ENCODE assay signal across 8 mouse cellular contexts in the genomic region with DNA sequence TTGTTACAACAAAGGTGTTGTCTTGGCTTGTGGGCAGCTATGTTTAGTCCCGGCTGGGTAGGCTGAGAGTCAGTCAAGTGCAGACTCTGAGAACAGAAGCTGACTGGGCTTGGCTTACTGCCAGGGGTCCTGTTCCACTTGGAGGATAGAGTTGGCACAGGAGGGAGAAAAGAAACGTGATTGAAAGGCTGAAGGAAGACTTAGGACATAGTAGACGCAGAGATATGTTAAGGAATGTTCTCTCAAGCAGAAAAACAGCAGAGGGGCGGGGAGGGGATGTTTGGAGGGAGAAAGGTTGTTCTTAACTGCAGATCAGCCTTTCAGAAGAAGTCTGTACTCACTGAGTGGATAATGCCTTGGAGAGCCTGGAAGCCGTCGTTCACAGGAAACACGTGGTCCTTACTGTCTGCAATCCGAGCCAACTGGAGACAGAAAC. TPM values are rescaled to one million over a fixed set of nuclear protein-coding genes. Genes with fewer than 3 reads are reported as not detected.
DNase-seq lines count a peak whose midpoint lies in the region; ATAC-seq and TF ChIP-seq lines count a peak whose summit lies in the region.

No protein-coding gene starts in this region.

- H3K4me3 ChIP-seq in embryonic facial prominence, embryonic 12.5 days: no peak overlapping the region
- no peak overlapping the region for H3K4me3 ChIP-seq in embryonic facial prominence, embryonic 10.5 days
- no peak overlapping the region for H3K4me3 ChIP-seq in heart, embryonic 12.5 days
- no peak overlapping the region for H3K4me3 ChIP-seq in small intestine, adult 2 months (ENCODE audit: low read depth, low read length)
- no peak overlapping the region for H3K4me3 ChIP-seq in thymus, adult 2 months (ENCODE audit: control insufficient read depth, insufficient read depth, low read length)

- no peak overlapping the region for H3K4me2 ChIP-seq in embryonic facial prominence, embryonic 12.5 days (replicated peaks)
- H3K4me2 ChIP-seq in heart, embryonic 12.5 days: no peak overlapping the region; the same call in 1 of the 2 replicates

- no peak for DNase-seq in embryonic facial prominence, embryonic 10.5 days (ENCODE audit: low spot score)
- peak; percentile 56 for DNase-seq in MN1 (ENCODE audit: low spot score)
- DNase-seq in kidney, postnatal 14 days: peak; percentile 90
- no peak for DNase-seq in thymus, adult 2 months
- DNase-seq in cerebellum, adult 18-20 months: no peak

- H3K9ac ChIP-seq in embryonic facial prominence, embryonic 12.5 days: no peak overlapping the region
- H3K9ac ChIP-seq in heart, embryonic 12.5 days: no peak overlapping the region

- H3K4me1 ChIP-seq in embryonic facial prominence, embryonic 12.5 days: peaks cover 17% of the 10 kb centered on the region
- peaks cover 13% of the 10 kb centered on the region for H3K4me1 ChIP-seq in embryonic facial prominence, embryonic 10.5 days
- peaks cover 28% of the 10 kb centered on the region for H3K4me1 ChIP-seq in heart, embryonic 12.5 days (replicated peaks)
- no peaks in the 10 kb centered on the region; the same call in 1 of the 2 replicates for H3K4me1 ChIP-seq in small intestine, adult 2 months (ENCODE audit: control insufficient read depth, insufficient read depth, insufficient read length, low read length)
- H3K4me1 ChIP-seq in thymus, adult 2 months (replicated peaks; ENCODE audit: control insufficient read depth, insufficient read depth, low read length): no peaks in the 10 kb centered on the region

- H3K27ac ChIP-seq in embryonic facial prominence, embryonic 12.5 days: peak overlapping the region; percentile 69
- H3K27ac ChIP-seq in embryonic facial prominence, embryonic 10.5 days (replicated peaks): no peak overlapping the region
- H3K27ac ChIP-seq in heart, embryonic 12.5 days (ENCODE audit: poor library complexity, severe bottlenecking): no peak overlapping the region
- H3K27ac ChIP-seq in small intestine, adult 2 months (ENCODE audit: insufficient read depth, low read depth, low read length): 0 out of 2 replicates have a peak overlapping the region, but pooled peaks have one; percentile 19
- no peak overlapping the region for H3K27ac ChIP-seq in thymus, adult 2 months (ENCODE audit: control insufficient read depth, insufficient read depth, low read length)

- ATAC-seq in embryonic facial prominence, embryonic 12.5 days (ENCODE audit: insufficient number of reproducible peaks, insufficient read depth, low FRiP score, low TSS enrichment): peak; percentile 49; the same call in 1 of the 2 replicates
- peak; percentile 78; the same call in 1 of the 2 replicates for ATAC-seq in heart, embryonic 12.5 days (ENCODE audit: insufficient number of reproducible peaks, low FRiP score)

- H3K9me3 ChIP-seq in embryonic facial prominence, embryonic 12.5 days: no peaks in the 10 kb centered on the region
- H3K9me3 ChIP-seq in embryonic facial prominence, embryonic 10.5 days: no peaks in the 10 kb centered on the region
- H3K9me3 ChIP-seq in heart, embryonic 12.5 days (replicated peaks): no peaks in the 10 kb centered on the region

- no peak for TF ChIP-seq POLR2A in small intestine, adult 2 months (IDR thresholded peaks at IDR 0.05; ENCODE audit: low read depth, low read length)
- no peak for TF ChIP-seq POLR2A in thymus, adult 2 months (IDR thresholded peaks at IDR 0.05; ENCODE audit: control insufficient read depth, extremely low read depth, insufficient read depth, low read length, poor library complexity)

- 32% methylated on average over 8 of the region's 8 CpGs for WGBS in embryonic facial prominence, embryonic 12.5 days
- WGBS in embryonic facial prominence, embryonic 10.5 days: 71% methylated on average over 8 of the region's 8 CpGs
- WGBS in heart, embryonic 12.5 days: 18% methylated on average over 8 of the region's 8 CpGs
- WGBS in small intestine, adult 2 months: 41% methylated on average over 8 of the region's 8 CpGs
- 74% methylated on average over 8 of the region's 8 CpGs for WGBS in thymus, adult 2 months

- no peaks in the 10 kb centered on the region for H3K27me3 ChIP-seq in embryonic facial prominence, embryonic 12.5 days
- no peaks in the 10 kb centered on the region for H3K27me3 ChIP-seq in embryonic facial prominence, embryonic 10.5 days (replicated peaks; ENCODE audit: low read depth, poor library complexity, severe bottlenecking)
- H3K27me3 ChIP-seq in heart, embryonic 12.5 days (replicated peaks): 0 out of 2 replicates have a peak, but pooled peaks cover 6% of the 10 kb centered on the region
- no peaks in the 10 kb centered on the region for H3K27me3 ChIP-seq in small intestine, adult 2 months (ENCODE audit: control insufficient read depth, insufficient read depth, low read length)
- H3K27me3 ChIP-seq in thymus, adult 2 months (ENCODE audit: control insufficient read depth, insufficient read depth, low read length): no peaks in the 10 kb centered on the region

- TF ChIP-seq CTCF in small intestine, adult 2 months (IDR thresholded peaks at IDR 0.05; ENCODE audit: extremely low read depth, insufficient read length, insufficient replicate concordance, low read depth, low read length): no peak
- TF ChIP-seq CTCF in thymus, adult 2 months (IDR thresholded peaks at IDR 0.05; ENCODE audit: borderline replicate concordance, control insufficient read depth, extremely low read depth, insufficient read depth, low read length, poor library complexity): no peak

- H3K36me3 ChIP-seq in embryonic facial prominence, embryonic 12.5 days: peaks cover 34% of the 10 kb centered on the region
- peaks cover 58% of the 10 kb centered on the region for H3K36me3 ChIP-seq in embryonic facial prominence, embryonic 10.5 days (replicated peaks)
- H3K36me3 ChIP-seq in heart, embryonic 12.5 days: 0 out of 2 replicates have a peak, but pooled peaks cover 3% of the 10 kb centered on the region
- H3K36me3 ChIP-seq in small intestine, adult 2 months (ENCODE audit: control insufficient read depth, insufficient read depth, low read length): no peaks in the 10 kb centered on the region
- H3K36me3 ChIP-seq in thymus, adult 2 months (ENCODE audit: control insufficient read depth, insufficient read depth, low read length): no peaks in the 10 kb centered on the region

RNA-seq across cellular contexts. Expression of a gene that starts 53.3 kb away (rescaled TPM):
- 13.3 and 14.2 TPM in 2 replicates for polyA plus RNA-seq in embryonic facial prominence, embryonic 12.5 days (2016; fragmentation: Nextera tagmentation; extraction: Ambion mirVana)
- polyA plus RNA-seq in embryonic facial prominence, embryonic 10.5 days (2016; fragmentation: Nextera tagmentation; extraction: Ambion mirVana): 4.8 and 6.2 TPM in 2 replicates
- 3.6 and 4.3 TPM in 2 replicates for polyA plus RNA-seq in heart, embryonic 12.5 days (2016; fragmentation: Nextera tagmentation; extraction: Ambion mirVana)
- 3.9 TPM in 2 replicates for polyA plus RNA-seq in small intestine, adult 2 months (2012; rRNA removed)
- 3.7 and 4.0 TPM in 2 replicates for polyA plus RNA-seq in thymus, adult 2 months (2012; rRNA removed)

Comparison
In these comparisons a context has a peak if more than half of its experiments do, and no peak if none do; other contexts are left out.
1. H3K27ac ChIP-seq: peak in embryonic facial prominence, embryonic 12.5 days (single experiment) and small intestine, adult 2 months (single experiment); none in embryonic facial prominence, embryonic 10.5 days (single experiment), heart, embryonic 12.5 days (single experiment) and thymus, adult 2 months (single experiment).
2. DNase-seq: peak in MN1 (single experiment) and kidney, postnatal 14 days (single experiment); none in embryonic facial prominence, embryonic 10.5 days (single experiment), thymus, adult 2 months (single experiment) and cerebellum, adult 18-20 months (0 of 2).